Mouse (Mus musculus) embryonic fibroblast, embryonic 13.5 days (primary cell): ENCODE measurements around the gene Tcf7.

ENCODE experiments used
- CTCF ChIP-seq: IDR thresholded peaks from 2 replicates; pipeline ENCODE4 v1.5.1; 2011; ENCODE audit warnings: mild to moderate bottlenecking, control low read depth, low read length, moderate library complexity, borderline replicate concordance; ENCODE audit not compliant: insufficient read depth
- POLR2A ChIP-seq: IDR thresholded peaks from 2 replicates; pipeline ENCODE4 v1.6.1; 2011; ENCODE audit warnings: low read depth, mild to moderate bottlenecking, control low read depth, low read length, moderate library complexity

GRCm38 (mm10) chr11:52273183-52273941, 9.5 kb downstream of the Tcf7 start:
- TF ChIP-seq CTCF (no peak), POLR2A (no peak)
